Mouse (Mus musculus): ENCODE measurements at regions not wholly inside any gene's neighbourhood (a gene's known extent, or its start where the extent isn't known, plus 50 kb on each side); places are given as distances from the start of the nearest gene placed in this dataset.

- TF ChIP-seq POLR2A (IDR thresholded peaks at IDR 0.05; ENCODE audit: low read depth, low read length): no peak
- TF ChIP-seq EP300 (IDR thresholded peaks at IDR 0.05; ENCODE audit: low read length): no peak
Observed at GRCm38 (mm10) chr14:61860688-61861087, 253.4 kb downstream of the Kcnrg start.

All from CH12.LX (cell line).